Mouse (Mus musculus) hematopoietic stem cell, adult 5-6 weeks (primary cell): ENCODE data around the gene Actn1. TPM values are rescaled to one million over a fixed set of nuclear protein-coding genes. Genes with fewer than 3 reads are reported as not detected.
A peak's percentile ranks its signal among the peaks of the same experiment; 100 is the strongest.

Source experiments
- ATAC-seq, 2 experiments: fragments of 125-278 bp in 1 of 2; replicated peaks in 1 of 2; 2 replicates each; pipeline ENCODE4 v1.8.0; 2016 to 2017; ENCODE audit warnings: inconsistent platforms in 2 of 2, mild to moderate bottlenecking in 2 of 2, moderate number of reproducible peaks in 2 of 2, low read depth in 1 of 2, moderate TSS enrichment in 1 of 2; ENCODE audit not compliant: low FRiP score in 2 of 2, poor library complexity in 2 of 2, severe bottlenecking in 2 of 2, insufficient read depth in 1 of 2, low TSS enrichment in 1 of 2
- total RNA-seq: library from RNA; stranded (forward); fragments of 172-1452, 232-1000 nt; gene quantifications from 2 replicates; pipeline ENCODE4 v1.2.3, GENCODE M21; 2017

Gene Actn1
- total RNA-seq, 1 experiment from 2014 or later: 19.7 TPM

- no peak for ATAC-seq
Observed at GRCm38 (mm10) chr12:80232840-80233218, 27.3 kb downstream of the Actn1 start.

- ATAC-seq: no peak
Observed at GRCm38 (mm10) chr12:80232076-80232839, 27.9 kb downstream of the Actn1 start.

GRCm38 (mm10) chr12:80231317-80231716 lies 28.9 kb downstream of the Actn1 start:
- peak; percentile 38 to 60; a peak in 3 of 4 replicates for ATAC-seq

- ATAC-seq: no peak
Observed at GRCm38 (mm10) chr12:80230854-80231253, 29.3 kb downstream of the Actn1 start.

- no peak for ATAC-seq
Observed at GRCm38 (mm10) chr12:80230111-80230700, 30.0 kb downstream of the Actn1 start.

GRCm38 (mm10) chr12:80229010-80229800 lies 31.0 kb downstream of the Actn1 start:
- ATAC-seq: peak; percentile 31 to 66

- no peak for ATAC-seq
Observed at GRCm38 (mm10) chr12:80228356-80228755, 31.8 kb downstream of the Actn1 start.

- ATAC-seq: no peak
Observed at GRCm38 (mm10) chr12:80227835-80228234, 32.3 kb downstream of the Actn1 start.

GRCm38 (mm10) chr12:80226101-80226500 lies 34.1 kb downstream of the Actn1 start:
- no peak for ATAC-seq

GRCm38 (mm10) chr12:80224241-80224731 lies 35.9 kb downstream of the Actn1 start:
- ATAC-seq: no peak

GRCm38 (mm10) chr12:80223511-80223910 lies 36.7 kb downstream of the Actn1 start:
- ATAC-seq: no peak

GRCm38 (mm10) chr12:80222473-80222872 lies 37.7 kb downstream of the Actn1 start:
- ATAC-seq: no peak

GRCm38 (mm10) chr12:80220260-80221038 lies 39.7 kb downstream of the Actn1 start:
- ATAC-seq: no peak

GRCm38 (mm10) chr12:80218784-80219183 lies 41.4 kb downstream of the Actn1 start:
- ATAC-seq: no peak

GRCm38 (mm10) chr12:80218045-80218611 lies 42.0 kb downstream of the Actn1 start:
- ATAC-seq: no peak

GRCm38 (mm10) chr12:80217049-80217448 lies 43.1 kb downstream of the Actn1 start:
- ATAC-seq: no peak

GRCm38 (mm10) chr12:80216258-80216881 lies 43.8 kb downstream of the Actn1 start:
- ATAC-seq: no peak
